Mouse (Mus musculus) ZHBTc4 (cell line): ENCODE data around the gene Gast.
A peak's percentile ranks its signal among the peaks of the same experiment; 100 is the strongest.
"Not testable (repeated sequence)": the region's sequence is repeated elsewhere in the genome, so short reads cannot be mapped to it uniquely, and the experiment has no call there.

ENCODE experiments used
- DNase-seq: peaks from one replicate; pipeline ENCODE4 v3.0.0-alpha.2; 2011; ENCODE audit warnings: low read depth, low spot score

Gast gene

GRCm38 (mm10) chr11:100333944-100334457 lies at the start of gene Gast:
Gene Gast, plus strand, starts transcription at chr11:100334407.
- peak; percentile 59 for DNase-seq

GRCm38 (mm10) chr11:100284988-100285387 lies 49.2 kb upstream of the Gast start:
- DNase-seq: peak; percentile 90

DNA sequence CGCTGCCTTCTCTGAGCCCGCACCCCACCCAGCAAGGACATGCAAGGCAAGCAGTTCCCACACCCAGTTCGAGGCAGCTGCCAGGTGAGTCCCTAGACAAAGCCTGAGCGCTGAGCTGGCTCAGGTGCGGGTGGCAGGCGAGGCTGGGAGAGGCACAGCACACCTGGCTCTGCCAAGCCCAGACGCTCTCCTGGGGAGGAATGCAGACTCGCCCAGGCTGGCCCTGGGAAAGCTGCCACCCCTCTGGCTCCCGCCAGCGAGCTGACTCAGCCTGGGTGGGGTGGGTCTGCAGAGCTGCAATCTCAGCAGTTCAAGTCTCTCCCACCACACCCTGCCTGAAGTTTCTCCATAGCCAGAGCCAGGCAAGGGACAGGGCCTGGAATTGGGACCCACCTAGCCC lies 47.2 kb upstream of the Gast start:
- peak; percentile 79 for DNase-seq

DNA sequence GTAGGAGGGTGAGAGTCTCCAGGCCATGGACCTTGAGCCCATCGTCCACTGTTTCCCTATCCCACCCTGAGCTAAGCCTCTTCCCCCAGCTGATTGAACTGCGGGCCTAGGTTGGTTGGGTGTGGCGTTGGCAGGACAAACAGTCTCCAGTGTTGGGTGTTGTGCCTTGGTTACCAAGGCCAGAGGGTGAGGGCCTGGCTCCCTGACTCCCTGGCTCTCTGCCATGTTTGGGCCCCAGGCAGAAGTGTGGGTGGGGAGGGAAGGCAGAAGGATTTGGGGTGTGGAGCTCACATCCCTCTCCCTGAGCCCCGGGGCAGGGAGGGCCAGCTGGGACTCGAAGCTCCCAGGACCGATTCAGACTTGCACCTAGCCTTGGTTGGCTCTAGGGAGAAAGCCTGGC lies 45.3 kb upstream of the Gast start:
- DNase-seq: no peak

GRCm38 (mm10) chr11:100290235-100290634 lies 44.0 kb upstream of the Gast start:
- no peak for DNase-seq

DNA sequence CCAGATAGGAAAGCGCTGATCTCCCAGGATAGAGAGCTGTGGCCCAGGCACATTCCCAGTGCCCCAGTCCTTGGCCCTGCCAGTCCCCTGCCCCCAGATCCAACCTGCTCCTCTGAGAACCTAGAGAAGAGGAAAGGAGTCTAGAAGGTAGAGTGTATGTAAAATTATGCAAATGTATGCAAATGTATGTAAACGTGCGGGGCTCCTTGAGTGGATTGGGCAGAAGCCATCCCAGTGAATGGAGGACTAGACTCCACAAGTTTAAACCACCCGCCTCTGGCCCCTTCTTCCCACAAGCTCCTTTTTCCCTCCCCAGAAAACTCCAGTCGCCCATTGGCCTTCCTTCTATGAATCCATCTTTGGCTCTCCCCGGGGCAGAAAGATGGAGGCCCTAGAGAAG lies 41.3 kb upstream of the Gast start:
- DNase-seq: peak; percentile 75

GRCm38 (mm10) chr11:100295308-100295707 lies 38.9 kb upstream of the Gast start:
- DNase-seq: peak; percentile 92

GRCm38 (mm10) chr11:100297801-100298200 lies 36.4 kb upstream of the Gast start:
- peak; percentile 83 for DNase-seq

GRCm38 (mm10) chr11:100298274-100299036 lies 35.8 kb upstream of the Gast start:
- DNase-seq: peak; percentile 90

GRCm38 (mm10) chr11:100300293-100300692 lies 33.9 kb upstream of the Gast start:
- DNase-seq: peak; percentile 85

DNA sequence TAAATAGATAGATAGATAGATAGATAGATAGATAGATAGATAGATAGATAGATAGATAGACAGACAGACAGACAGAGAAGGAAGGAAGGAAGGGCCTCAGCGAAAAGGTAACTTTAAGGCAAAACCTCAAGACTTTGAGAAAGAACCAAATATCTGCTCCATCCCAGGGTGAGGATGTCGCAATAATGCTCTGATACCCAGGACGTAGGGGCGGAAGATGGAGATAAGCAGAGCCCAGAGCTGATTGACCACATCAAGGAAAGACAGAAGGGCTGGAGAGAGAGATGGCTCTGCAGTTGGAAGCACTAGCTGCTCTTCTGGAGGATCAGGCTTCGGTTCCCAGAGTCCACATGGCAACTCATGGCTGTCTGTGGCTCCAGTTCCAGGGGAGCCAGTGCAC lies 32.9 kb upstream of the Gast start:
- DNase-seq: no peak

- peak; percentile 62 for DNase-seq
These were observed 26.3 kb upstream of the Gast start for GRCm38 (mm10) chr11:100307900-100308299.

DNA sequence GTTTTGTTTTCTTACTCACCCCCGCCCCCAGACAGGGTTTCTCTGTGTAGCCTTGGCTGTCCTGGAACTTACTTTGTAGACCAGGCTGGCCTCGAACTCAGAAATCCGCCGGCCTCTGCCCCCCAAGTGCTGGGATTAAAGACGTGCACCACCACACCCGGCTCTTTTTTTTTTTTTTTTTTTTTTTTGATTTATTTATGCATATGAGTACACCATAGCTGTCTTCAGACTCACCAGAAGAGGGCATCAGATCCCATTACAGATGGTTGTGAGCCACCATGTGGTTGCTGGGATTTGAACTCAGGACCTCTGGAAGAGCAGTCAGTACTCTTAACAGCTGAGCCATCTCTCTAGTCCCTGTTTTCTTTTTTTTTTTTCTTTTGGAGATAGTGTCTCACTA lies 25.5 kb upstream of the Gast start:
- DNase-seq: not testable (repeated sequence)

GRCm38 (mm10) chr11:100311656-100312055 lies 22.6 kb upstream of the Gast start:
- DNase-seq: no peak

GRCm38 (mm10) chr11:100312096-100312679 lies 22.0 kb upstream of the Gast start:
- no peak for DNase-seq

- no peak for DNase-seq
These were observed 20.8 kb upstream of the Gast start for GRCm38 (mm10) chr11:100313424-100313823.

DNA sequence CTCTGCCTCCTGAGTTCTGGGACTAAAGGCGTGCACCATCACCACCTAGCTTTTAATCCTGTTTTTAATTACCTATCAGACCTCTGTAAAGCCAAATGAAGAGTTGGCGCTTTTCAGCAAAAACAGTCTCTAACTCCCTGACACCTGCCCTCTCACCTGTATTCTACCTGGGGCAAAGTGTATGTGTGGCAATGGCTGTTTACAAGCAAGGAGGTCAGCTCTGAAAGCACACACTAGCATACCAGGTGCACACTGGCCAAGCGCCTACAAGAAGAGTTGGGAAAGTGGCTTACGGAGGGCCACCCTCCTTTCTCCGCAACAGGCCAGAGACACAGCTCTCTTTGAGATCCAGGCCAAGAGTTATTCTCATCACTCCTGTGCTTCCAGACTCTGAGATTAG lies 18.8 kb upstream of the Gast start:
- no peak for DNase-seq

- no peak for DNase-seq
These were observed 16.3 kb upstream of the Gast start for GRCm38 (mm10) chr11:100317826-100318380.

DNA sequence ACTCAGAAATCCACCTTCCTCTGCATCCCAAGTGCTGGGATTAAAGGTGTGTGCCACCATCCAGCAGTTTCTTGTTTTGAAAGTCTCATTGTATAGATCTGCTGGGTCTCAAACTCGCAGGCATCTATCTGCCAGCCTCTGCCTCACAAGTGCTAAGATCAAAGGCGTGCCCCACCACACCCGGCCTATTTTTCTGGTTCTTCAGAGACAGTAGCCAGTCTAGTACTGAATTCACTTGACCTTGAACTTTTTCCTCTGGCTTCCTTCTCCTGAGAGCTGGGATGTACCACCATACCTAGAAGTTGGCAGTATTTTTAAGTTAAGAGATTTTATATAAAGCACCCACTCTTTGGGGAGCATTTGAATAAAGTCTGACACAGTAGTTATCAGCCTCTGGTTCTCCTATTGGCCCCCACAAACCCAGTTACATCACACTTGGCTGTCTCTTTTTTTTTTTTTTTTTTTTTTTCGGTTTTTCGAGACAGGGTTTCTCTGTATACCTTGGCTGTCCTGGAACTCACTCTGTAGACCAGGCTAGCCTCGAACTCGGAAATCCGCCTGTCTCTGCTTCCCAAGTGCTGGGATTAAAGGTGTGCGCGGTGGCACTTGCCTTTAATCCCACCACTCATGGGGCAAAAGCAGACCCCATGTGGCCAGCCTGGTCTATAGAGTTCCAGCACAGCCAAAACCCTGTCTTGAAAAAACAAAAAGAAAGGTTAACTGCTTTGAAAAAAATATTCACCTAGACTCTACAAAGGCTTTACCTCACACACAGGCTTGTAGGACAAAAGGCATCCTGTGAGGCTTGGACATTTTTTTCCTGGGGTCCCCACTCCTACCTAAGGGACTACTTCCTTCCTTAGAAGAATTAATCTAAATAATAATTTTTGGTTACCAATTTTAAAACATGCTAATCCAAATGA lies 15.4 kb upstream of the Gast start:
- peak; percentile 74 for DNase-seq

GRCm38 (mm10) chr11:100319492-100320171 lies 14.6 kb upstream of the Gast start, which contains the start of gene Eif1:
Gene Eif1, plus strand, starts transcription at chr11:100319885.
- DNase-seq: peak; percentile 100

GRCm38 (mm10) chr11:100320172-100320630 lies 14.0 kb upstream of the Gast start:
- DNase-seq: peak; percentile 100
